Mouse (Mus musculus): Measurements from ENCODE around the gene Iqcd. TPM values are rescaled to one million over a fixed set of nuclear protein-coding genes. Genes with fewer than 3 reads are reported as not detected.

The Iqcd gene
- polyA plus RNA-seq, 1 experiment from 2014 or later: 0.55 TPM

GRCm38 (mm10) chr5:120584968-120585367 is 3.8 kb upstream of the Iqcd start:
- H3K9me3 ChIP-seq (replicated peaks; ENCODE audit: control insufficient read depth, low read length): no peaks in the 10 kb centered on the region
- WGBS: 43% methylated on average over 15 of the region's 15 CpGs
- H3K9ac ChIP-seq (replicated peaks; ENCODE audit: low read length): no peak overlapping the region
- H3K27me3 ChIP-seq (ENCODE audit: control insufficient read depth, insufficient read depth, low read length): no peaks in the 10 kb centered on the region
- ATAC-seq (replicated peaks; ENCODE audit: insufficient number of reproducible peaks, low FRiP score, low TSS enrichment, low read depth): no peak
- no peaks in the 10 kb centered on the region for H3K36me3 ChIP-seq (replicated peaks; ENCODE audit: control insufficient read depth, insufficient read depth, low read depth, low read length)
- H3K4me2 ChIP-seq (ENCODE audit: low read depth, low read length): no peak overlapping the region
- peaks cover 2% of the 10 kb centered on the region; the same call in 1 of the 2 replicates for H3K4me1 ChIP-seq (ENCODE audit: control insufficient read depth, insufficient read depth, low read length)
- no peak for DNase-seq (ENCODE audit: low spot score)
- H3K27ac ChIP-seq (replicated peaks; ENCODE audit: low read depth, low read length): no peak overlapping the region
- H3K4me3 ChIP-seq (ENCODE audit: low read depth, low read length): no peak overlapping the region

- Histone ChIP-seq H3K4me3 (ENCODE audit: low read depth, low read length) (no peak overlapping the region; the same call in 1 of the 2 replicates), H3K9ac (replicated peaks; ENCODE audit: low read length) (no peak overlapping the region; the same call in 1 of the 2 replicates), H3K4me2 (ENCODE audit: low read depth, low read length) (peak overlapping the region; percentile 87; the same call in 1 of the 2 replicates), H3K27ac (replicated peaks; ENCODE audit: low read depth, low read length) (no peak overlapping the region), H3K9me3 (replicated peaks; ENCODE audit: control insufficient read depth, low read length) (no peaks in the 10 kb centered on the region), H3K36me3 (replicated peaks; ENCODE audit: control insufficient read depth, insufficient read depth, low read depth, low read length) (no peaks in the 10 kb centered on the region), H3K4me1 (ENCODE audit: control insufficient read depth, insufficient read depth, low read length) (no peaks in the 10 kb centered on the region), H3K27me3 (ENCODE audit: control insufficient read depth, insufficient read depth, low read length) (no peaks in the 10 kb centered on the region)
- ATAC-seq (replicated peaks; ENCODE audit: insufficient number of reproducible peaks, low FRiP score, low TSS enrichment, low read depth): no peak
- DNase-seq (ENCODE audit: low spot score): no peak
- WGBS: 13% methylated on average over 17 of the region's 17 CpGs
Observed at GRCm38 (mm10) chr5:120586741-120587615, 1.8 kb upstream of the Iqcd start.

- Histone ChIP-seq H3K4me1 (ENCODE audit: control insufficient read depth, insufficient read depth, low read length) (no peaks in the 10 kb centered on the region), H3K9me3 (replicated peaks; ENCODE audit: control insufficient read depth, low read length) (no peaks in the 10 kb centered on the region), H3K27me3 (ENCODE audit: control insufficient read depth, insufficient read depth, low read length) (no peaks in the 10 kb centered on the region), H3K9ac (replicated peaks; ENCODE audit: low read length) (no peak overlapping the region), H3K4me2 (ENCODE audit: low read depth, low read length) (peak overlapping the region; percentile 87), H3K4me3 (ENCODE audit: low read depth, low read length) (peak overlapping the region; percentile 82), H3K27ac (replicated peaks; ENCODE audit: low read depth, low read length) (no peak overlapping the region), H3K36me3 (replicated peaks; ENCODE audit: control insufficient read depth, insufficient read depth, low read depth, low read length) (no peaks in the 10 kb centered on the region)
- WGBS: 31% methylated on average over 9 of the region's 9 CpGs
- DNase-seq (ENCODE audit: low spot score) (peak; percentile 26), ATAC-seq (replicated peaks; ENCODE audit: insufficient number of reproducible peaks, low FRiP score, low TSS enrichment, low read depth) (no peak)
Observed at GRCm38 (mm10) chr5:120587616-120587926, 1.2 kb upstream of the Iqcd start.

GRCm38 (mm10) chr5:120587940-120588568 is 762 bp upstream of the Iqcd start:
- H3K4me1 ChIP-seq (ENCODE audit: control insufficient read depth, insufficient read depth, low read length): no peaks in the 10 kb centered on the region
- no peaks in the 10 kb centered on the region for H3K36me3 ChIP-seq (replicated peaks; ENCODE audit: control insufficient read depth, insufficient read depth, low read depth, low read length)
- WGBS: 1% methylated on average over 25 of the region's 29 CpGs
- H3K9ac ChIP-seq (replicated peaks; ENCODE audit: low read length): peak overlapping the region; percentile 71
- DNase-seq (ENCODE audit: low spot score) (no peak), ATAC-seq (replicated peaks; ENCODE audit: insufficient number of reproducible peaks, low FRiP score, low TSS enrichment, low read depth) (peak; percentile 5; the same call in 1 of the 2 replicates)
- 0 out of 2 replicates have a peak overlapping the region, but pooled peaks have one; percentile 53 for H3K27ac ChIP-seq (replicated peaks; ENCODE audit: low read depth, low read length)
- H3K27me3 ChIP-seq (ENCODE audit: control insufficient read depth, insufficient read depth, low read length): no peaks in the 10 kb centered on the region
- H3K4me3 ChIP-seq (ENCODE audit: low read depth, low read length): peak overlapping the region; percentile 82
- peak overlapping the region; percentile 87 for H3K4me2 ChIP-seq (ENCODE audit: low read depth, low read length)
- H3K9me3 ChIP-seq (replicated peaks; ENCODE audit: control insufficient read depth, low read length): no peaks in the 10 kb centered on the region

GRCm38 (mm10) chr5:120590356-120591010 is 1.7 kb downstream of the Iqcd start:
- DNase-seq (ENCODE audit: low spot score) (peak; percentile 26), ATAC-seq (replicated peaks; ENCODE audit: insufficient number of reproducible peaks, low FRiP score, low TSS enrichment, low read depth) (no peak)
- H3K4me2 ChIP-seq (ENCODE audit: low read depth, low read length): no peak overlapping the region
- H3K36me3 ChIP-seq (replicated peaks; ENCODE audit: control insufficient read depth, insufficient read depth, low read depth, low read length): no peaks in the 10 kb centered on the region
- H3K9ac ChIP-seq (replicated peaks; ENCODE audit: low read length): no peak overlapping the region
- 73% methylated on average over 16 of the region's 16 CpGs for WGBS
- H3K9me3 ChIP-seq (replicated peaks; ENCODE audit: control insufficient read depth, low read length): no peaks in the 10 kb centered on the region
- H3K27ac ChIP-seq (replicated peaks; ENCODE audit: low read depth, low read length): no peak overlapping the region
- no peak overlapping the region for H3K4me3 ChIP-seq (ENCODE audit: low read depth, low read length)
- no peaks in the 10 kb centered on the region for H3K27me3 ChIP-seq (ENCODE audit: control insufficient read depth, insufficient read depth, low read length)
- no peaks in the 10 kb centered on the region for H3K4me1 ChIP-seq (ENCODE audit: control insufficient read depth, insufficient read depth, low read length)

- WGBS: 66% methylated on average over 7 of the region's 7 CpGs
- Histone ChIP-seq H3K4me2 (ENCODE audit: low read depth, low read length) (no peak overlapping the region), H3K27ac (replicated peaks; ENCODE audit: low read depth, low read length) (no peak overlapping the region), H3K9me3 (replicated peaks; ENCODE audit: control insufficient read depth, low read length) (no peaks in the 10 kb centered on the region), H3K9ac (replicated peaks; ENCODE audit: low read length) (no peak overlapping the region), H3K27me3 (ENCODE audit: control insufficient read depth, insufficient read depth, low read length) (no peaks in the 10 kb centered on the region), H3K36me3 (replicated peaks; ENCODE audit: control insufficient read depth, insufficient read depth, low read depth, low read length) (no peaks in the 10 kb centered on the region), H3K4me1 (ENCODE audit: control insufficient read depth, insufficient read depth, low read length) (no peaks in the 10 kb centered on the region), H3K4me3 (ENCODE audit: low read depth, low read length) (no peak overlapping the region)
- DNase-seq (ENCODE audit: low spot score) (peak; percentile 13), ATAC-seq (replicated peaks; ENCODE audit: insufficient number of reproducible peaks, low FRiP score, low TSS enrichment, low read depth) (no peak)
Observed at GRCm38 (mm10) chr5:120592141-120592540, 3.3 kb downstream of the Iqcd start.

GRCm38 (mm10) chr5:120594485-120594884 is 5.7 kb downstream of the Iqcd start:
- ATAC-seq (replicated peaks; ENCODE audit: insufficient number of reproducible peaks, low FRiP score, low TSS enrichment, low read depth): no peak
- no peak for DNase-seq (ENCODE audit: low spot score)
- Histone ChIP-seq H3K9me3 (replicated peaks; ENCODE audit: control insufficient read depth, low read length) (no peaks in the 10 kb centered on the region), H3K4me2 (ENCODE audit: low read depth, low read length) (no peak overlapping the region), H3K27ac (replicated peaks; ENCODE audit: low read depth, low read length) (no peak overlapping the region), H3K27me3 (ENCODE audit: control insufficient read depth, insufficient read depth, low read length) (no peaks in the 10 kb centered on the region), H3K9ac (replicated peaks; ENCODE audit: low read length) (no peak overlapping the region), H3K4me1 (ENCODE audit: control insufficient read depth, insufficient read depth, low read length) (no peaks in the 10 kb centered on the region), H3K36me3 (replicated peaks; ENCODE audit: control insufficient read depth, insufficient read depth, low read depth, low read length) (no peaks in the 10 kb centered on the region), H3K4me3 (ENCODE audit: low read depth, low read length) (no peak overlapping the region)
- 83% methylated on average over 6 of the region's 6 CpGs for WGBS

- WGBS: 94% methylated on average over 6 of the region's 6 CpGs
- no peak for ATAC-seq (replicated peaks; ENCODE audit: insufficient number of reproducible peaks, low FRiP score, low TSS enrichment, low read depth)
- Histone ChIP-seq H3K4me1 (ENCODE audit: control insufficient read depth, insufficient read depth, low read length) (no peaks in the 10 kb centered on the region), H3K9ac (replicated peaks; ENCODE audit: low read length) (no peak overlapping the region), H3K4me3 (ENCODE audit: low read depth, low read length) (no peak overlapping the region), H3K27ac (replicated peaks; ENCODE audit: low read depth, low read length) (no peak overlapping the region), H3K36me3 (replicated peaks; ENCODE audit: control insufficient read depth, insufficient read depth, low read depth, low read length) (no peaks in the 10 kb centered on the region), H3K9me3 (replicated peaks; ENCODE audit: control insufficient read depth, low read length) (no peaks in the 10 kb centered on the region), H3K4me2 (ENCODE audit: low read depth, low read length) (no peak overlapping the region), H3K27me3 (ENCODE audit: control insufficient read depth, insufficient read depth, low read length) (no peaks in the 10 kb centered on the region)
- no peak for DNase-seq (ENCODE audit: low spot score)
Observed at GRCm38 (mm10) chr5:120599625-120600024, 10.8 kb downstream of the Iqcd start.

All from embryonic facial prominence, embryonic 11.5 days (tissue).